Mouse (Mus musculus) hindbrain, postnatal 0 days (tissue): ENCODE results near the gene Sema3c. TPM values are rescaled to one million over a fixed set of nuclear protein-coding genes. Genes with fewer than 3 reads are reported as not detected.

ENCODE experiments used
- ATAC-seq: fragments of 200-750 bp; cut with Nextera tagmentation; 2 replicates; pipeline ENCODE4 v1.8.0; 2017; ENCODE audit warnings: mild to moderate bottlenecking, moderate TSS enrichment, moderate library complexity
- DNase-seq: peaks from one replicate; pipeline ENCODE4 v3.0.0-alpha.2; 2015; ENCODE audit warnings: low spot score
- H3K27ac ChIP-seq: fragments of 300-500 bp; sonication (generic); 2 replicates; pipeline ENCODE4 v1.5.1; 2014; ENCODE audit warnings: mild to moderate bottlenecking
- H3K27me3 ChIP-seq: fragments of 300-500 bp; sonication (generic); 2 replicates; pipeline ENCODE4 v1.6.1; 2014; ENCODE audit warnings: low read length, mixed read lengths; ENCODE audit not compliant: insufficient read depth
- H3K36me3 ChIP-seq: fragments of 300-500 bp; sonication (generic); 2 replicates; pipeline ENCODE4 v1.6.1; 2014; ENCODE audit warnings: low read length, mixed read lengths; ENCODE audit not compliant: insufficient read depth
- H3K4me1 ChIP-seq: fragments of 300-500 bp; sonication (generic); 2 replicates; pipeline ENCODE4 v1.6.1; 2014; ENCODE audit warnings: antibody characterized with exemption, low read length, mixed read lengths; ENCODE audit not compliant: insufficient read depth
- H3K4me2 ChIP-seq: fragments of 300-500 bp; sonication (generic); 2 replicates; pipeline ENCODE4 v1.6.1; 2014; ENCODE audit warnings: low read depth, mild to moderate bottlenecking, low read length, moderate library complexity, mixed read lengths
- H3K4me3 ChIP-seq: fragments of 300-500 bp; sonication (generic); 2 replicates; pipeline ENCODE4 v1.5.1; 2014; ENCODE audit warnings: low read length
- H3K9ac ChIP-seq: fragments of 300-500 bp; sonication (generic); replicated peaks from 2 replicates; pipeline ENCODE4 v1.6.1; 2014; ENCODE audit warnings: mild to moderate bottlenecking, low read length, moderate library complexity, mixed read lengths
- H3K9me3 ChIP-seq: fragments of 300-500 bp; sonication (generic); 2 replicates; pipeline ENCODE4 v1.6.1; 2016; ENCODE audit warnings: low read length, mixed read lengths
- CTCF ChIP-seq: IDR thresholded peaks from 2 replicates; pipeline ENCODE4 v1.5.1; 2016; ENCODE audit warnings: antibody characterized with exemption, control low read depth, low read depth
- WGBS: fragments of 180-500 bp; shearing (Covaris S2); extraction: QIAGEN DNeasy Blood & Tissue Kit; methylation state at CpG from one replicate; pipeline ENCODE4 v1.1.7; 2014; 5-methylcytosine and 5-hydroxymethylcytosine counted together
- polyA plus RNA-seq: library from polyadenylated mRNA; unstranded; fragments of >200 nt; fragmentation: Nextera tagmentation; extraction: Ambion mirVana; gene quantifications from 2 replicates; pipeline ENCODE4 v1.2.1, GENCODE M21; 2015
- total RNA-seq: library from RNA; depleted of rRNA; stranded (reverse); fragments of >200 nt; gene quantifications from 2 replicates; pipeline ENCODE4 v1.2.3, GENCODE M21; 2014; rRNA removed

Sema3c gene
- total and polyA plus RNA-seq, 2 experiments from 2014 or later, result 11.6 to 23.5 TPM

DNA sequence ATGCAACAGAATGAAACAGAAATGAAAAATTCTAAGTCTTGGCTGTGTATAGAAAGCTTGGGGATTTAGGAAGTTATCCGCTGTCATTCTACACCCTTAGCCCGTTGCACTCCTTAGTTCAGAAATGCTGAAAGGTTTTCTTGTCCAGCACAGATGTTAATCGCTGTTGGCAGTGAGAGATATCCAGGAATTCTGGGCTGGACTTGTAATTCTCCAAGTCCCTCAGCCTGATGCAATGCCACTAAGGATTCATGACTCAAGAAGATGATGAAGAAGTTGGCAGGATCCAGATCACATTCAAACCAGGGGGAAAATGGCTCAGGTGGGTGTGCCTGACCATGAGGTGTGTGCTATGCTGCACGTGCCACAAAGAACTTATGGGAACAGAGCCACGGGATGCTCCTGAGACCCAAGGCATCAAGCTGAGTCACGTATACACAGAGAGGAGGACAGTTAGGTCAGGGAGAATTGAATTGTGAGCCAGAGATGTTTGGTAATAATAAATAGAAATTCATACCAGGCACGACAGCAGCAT lies 179.5 kb downstream of the Sema3c start:
- H3K27me3 ChIP-seq, result no peaks in the 10 kb centered on the region
- no peaks in the 10 kb centered on the region for H3K9me3 ChIP-seq
- no peak overlapping the region for H3K4me2 ChIP-seq
- 85% methylated on average over 7 of the region's 7 CpGs for WGBS
- no peak overlapping the region for H3K9ac ChIP-seq
- H3K27ac ChIP-seq, result no peak overlapping the region
- no peak for TF ChIP-seq CTCF
- H3K4me1 ChIP-seq, result no peaks in the 10 kb centered on the region
- H3K4me3 ChIP-seq, result no peak overlapping the region
- DNase-seq, result no peak
- no peak for ATAC-seq
- H3K36me3 ChIP-seq, result no peaks in the 10 kb centered on the region

DNA sequence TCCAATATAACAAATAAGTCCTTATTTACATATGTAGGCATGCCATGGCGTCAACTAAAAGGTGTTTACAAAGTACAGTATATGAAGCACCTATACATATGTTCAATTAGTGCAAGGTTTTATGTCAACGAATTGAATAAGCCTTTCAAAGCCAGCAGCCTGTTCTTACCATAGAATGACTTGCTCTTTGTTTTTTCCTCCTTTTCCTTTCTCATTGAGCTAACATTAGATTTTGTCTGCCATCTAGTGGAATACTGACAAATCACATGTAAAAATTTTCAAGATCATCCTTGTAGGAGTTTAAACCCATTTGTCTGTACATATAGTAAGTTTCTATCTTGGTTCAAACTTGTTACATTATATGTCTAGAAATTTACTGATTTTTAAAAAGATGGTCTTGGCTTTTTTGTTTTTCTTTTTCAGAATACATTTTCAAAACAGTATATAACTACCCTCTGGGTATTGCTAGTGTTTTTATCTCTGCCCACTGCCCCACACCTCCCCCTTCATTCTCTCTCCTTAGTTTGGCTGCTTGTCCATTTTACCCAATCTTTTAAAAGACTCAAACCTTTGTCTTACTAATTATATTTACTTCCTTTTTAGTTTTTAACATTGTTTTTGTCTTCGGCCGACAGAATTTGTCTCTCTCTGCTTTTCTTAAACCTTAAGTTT lies 192.1 kb downstream of the Sema3c start:
- Histone ChIP-seq H3K9ac (no peak overlapping the region), H3K36me3 (no peaks in the 10 kb centered on the region), H3K9me3 (no peaks in the 10 kb centered on the region), H3K4me3 (no peak overlapping the region), H3K4me2 (no peak overlapping the region), H3K27me3 (no peaks in the 10 kb centered on the region), H3K4me1 (no peaks in the 10 kb centered on the region), H3K27ac (no peak overlapping the region)
- 56% methylated on average over 4 of the region's 4 CpGs for WGBS
- 0 out of 2 replicates have a peak, but pooled peaks have one; percentile 12 for ATAC-seq
- peak; percentile 83 for DNase-seq
- peak; percentile 75 for TF ChIP-seq CTCF

DNA sequence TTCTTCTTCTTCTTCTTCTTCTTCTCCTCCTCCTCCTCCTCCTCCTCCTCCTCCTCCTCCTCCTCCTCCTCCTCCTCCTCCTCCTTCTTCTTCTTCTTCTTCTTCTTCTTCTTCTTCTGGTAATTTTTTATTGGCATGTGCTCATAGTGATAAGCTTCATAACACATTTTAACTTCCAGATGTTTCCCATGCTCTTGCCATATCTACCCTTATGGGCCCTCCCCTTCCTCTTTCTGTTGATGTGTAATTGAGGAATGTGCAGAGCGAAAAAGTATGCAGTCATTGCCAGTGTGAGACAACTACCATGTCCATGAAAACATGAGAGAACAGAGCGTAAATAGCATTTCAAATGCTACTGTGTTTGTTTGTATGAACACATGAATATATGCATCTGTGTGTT lies 196.2 kb downstream of the Sema3c start:
- 92% methylated on average over 2 of the region's 2 CpGs for WGBS
- no peak overlapping the region for H3K27ac ChIP-seq
- no peak for ATAC-seq

DNA sequence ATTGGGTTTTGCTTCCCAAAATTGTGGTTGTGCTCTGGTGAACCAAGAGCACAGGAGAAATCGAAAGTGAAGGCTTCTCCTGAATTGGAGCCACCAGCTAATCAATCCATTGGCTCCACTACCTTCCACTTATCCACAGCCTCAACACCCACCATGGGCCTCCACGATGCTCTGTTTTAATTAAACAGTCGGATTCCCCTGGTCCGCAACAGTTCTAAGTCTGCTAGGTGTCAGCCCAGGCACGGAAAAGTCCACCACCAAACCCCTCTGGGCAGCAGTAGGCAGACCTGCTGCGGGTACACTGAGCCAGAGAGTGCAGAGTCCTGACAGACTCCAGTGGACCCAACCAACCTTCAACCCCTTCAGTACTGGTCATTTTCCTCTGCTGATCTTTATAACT lies 202.5 kb downstream of the Sema3c start:
- H3K4me2 ChIP-seq, result no peak overlapping the region
- no peak for ATAC-seq
- WGBS, result 90% methylated on average over 6 of the region's 6 CpGs

More for the DNA sequence above, 196.2 kb downstream of the Sema3c start:
- no peaks in the 10 kb centered on the region for H3K4me1 ChIP-seq
- no peak overlapping the region for H3K4me3 ChIP-seq
- H3K9ac ChIP-seq, result no peak overlapping the region
- H3K4me2 ChIP-seq, result no peak overlapping the region
- H3K36me3 ChIP-seq, result no peaks in the 10 kb centered on the region
- no peaks in the 10 kb centered on the region for H3K27me3 ChIP-seq
- no peak for TF ChIP-seq CTCF
- H3K9me3 ChIP-seq, result no peaks in the 10 kb centered on the region
- no peak for DNase-seq

More for the DNA sequence above, 202.5 kb downstream of the Sema3c start:
- peak; percentile 75 for DNase-seq
- no peaks in the 10 kb centered on the region for H3K36me3 ChIP-seq
- no peak overlapping the region for H3K9ac ChIP-seq
- H3K4me1 ChIP-seq, result no peaks in the 10 kb centered on the region
- no peak overlapping the region for H3K27ac ChIP-seq
- no peak overlapping the region for H3K4me3 ChIP-seq
- H3K27me3 ChIP-seq, result no peaks in the 10 kb centered on the region
- H3K9me3 ChIP-seq, result no peaks in the 10 kb centered on the region
- TF ChIP-seq CTCF, result no peak

Other genes with a start within 250 kb of the Sema3c start
- not detected in 2 replicates for gene Speer4f2, start 201.1 kb upstream of the Sema3c start, total RNA-seq
- not detected in 2 replicates for gene Speer4f2, start 201.1 kb upstream of the Sema3c start, polyA plus RNA-seq
- not detected in 2 replicates for gene Speer4f1, start 98.2 kb upstream of the Sema3c start, total RNA-seq
- not detected in 2 replicates for gene Speer4f1, start 98.2 kb upstream of the Sema3c start, polyA plus RNA-seq